Mouse (Mus musculus) intestine, postnatal 0 days (tissue): ENCODE data around the gene Rpl27. TPM values are rescaled to one million over a fixed set of nuclear protein-coding genes. Genes with fewer than 3 reads are reported as not detected.

ENCODE experiments used
- ATAC-seq: fragments of 200-750 bp; cut with Nextera tagmentation; 2 replicates; pipeline ENCODE4 v1.8.0; 2017; ENCODE audit warnings: mild to moderate bottlenecking, moderate TSS enrichment, moderate library complexity
- H3K27ac ChIP-seq: fragments of 300-500 bp; sonication (generic); 2 replicates; pipeline ENCODE4 v1.5.1; 2014; ENCODE audit warnings: mild to moderate bottlenecking, low read depth, low read length, moderate library complexity
- H3K27me3 ChIP-seq: fragments of 300-500 bp; sonication (generic); replicated peaks from 2 replicates; pipeline ENCODE4 v1.6.1; 2014; ENCODE audit warnings: low read length, mixed read lengths; ENCODE audit not compliant: control insufficient read depth, insufficient read depth
- H3K36me3 ChIP-seq: fragments of 300-500 bp; sonication (generic); 2 replicates; pipeline ENCODE4 v1.6.1; 2014; ENCODE audit warnings: mild to moderate bottlenecking, moderate library complexity; ENCODE audit not compliant: control insufficient read depth, insufficient read depth
- H3K4me1 ChIP-seq: fragments of 300-500 bp; sonication (generic); replicated peaks from 2 replicates; pipeline ENCODE4 v1.6.1; 2014; ENCODE audit warnings: antibody characterized with exemption, low read length, mixed read lengths; ENCODE audit not compliant: control insufficient read depth, insufficient read depth
- H3K4me2 ChIP-seq: fragments of 300-500 bp; sonication (generic); replicated peaks from 2 replicates; pipeline ENCODE4 v1.6.1; 2014; ENCODE audit warnings: low read depth, mild to moderate bottlenecking, moderate library complexity
- H3K4me3 ChIP-seq: fragments of 300-500 bp; sonication (generic); 2 replicates; pipeline ENCODE4 v1.5.1; 2014; ENCODE audit warnings: low read depth, low read length
- H3K9ac ChIP-seq: fragments of 300-500 bp; sonication (generic); 2 replicates; pipeline ENCODE4 v1.6.1; 2014; ENCODE audit warnings: mild to moderate bottlenecking, low read depth, low read length
- H3K9me3 ChIP-seq: fragments of 300-500 bp; sonication (generic); 2 replicates; pipeline ENCODE4 v1.6.1; 2016; ENCODE audit warnings: mixed run types; ENCODE audit not compliant: control insufficient read depth
- CTCF ChIP-seq: sonication (generic); IDR thresholded peaks from 2 replicates; pipeline ENCODE4 v1.5.1; 2016; ENCODE audit warnings: low read depth, mild to moderate bottlenecking, control low read depth, antibody characterized with exemption, moderate library complexity
- WGBS: fragments of 180-500 bp; shearing (Covaris S2); extraction: QIAGEN DNeasy Blood & Tissue Kit; methylation state at CpG from one replicate; pipeline ENCODE4 v1.1.7; 2014; 5-methylcytosine and 5-hydroxymethylcytosine counted together
- polyA plus RNA-seq: library from polyadenylated mRNA; unstranded; fragments of >200 nt; fragmentation: Nextera tagmentation; extraction: Ambion mirVana; gene quantifications from 2 replicates; pipeline ENCODE4 v1.2.1, GENCODE M21; 2015

The Rpl27 gene
- polyA plus RNA-seq, 1 experiment from 2014 or later: 240 TPM

- Histone ChIP-seq H3K9me3 (no peaks in the 10 kb centered on the region), H3K4me3 (no peak overlapping the region), H3K4me1 (0 out of 2 replicates have a peak, but pooled peaks cover 5% of the 10 kb centered on the region), H3K4me2 (peak overlapping the region; percentile 51), H3K27ac (peak overlapping the region; percentile 51), H3K36me3 (peaks cover 17% of the 10 kb centered on the region), H3K9ac (no peak overlapping the region), H3K27me3 (no peaks in the 10 kb centered on the region)
- no peak for TF ChIP-seq CTCF
- 49% methylated on average over 10 of the region's 10 CpGs for WGBS
- ATAC-seq: peak; percentile 62
These were observed 10.1 kb downstream of the Rpl27 start for GRCm38 (mm10) chr11:101452093-101452774.

DNA sequence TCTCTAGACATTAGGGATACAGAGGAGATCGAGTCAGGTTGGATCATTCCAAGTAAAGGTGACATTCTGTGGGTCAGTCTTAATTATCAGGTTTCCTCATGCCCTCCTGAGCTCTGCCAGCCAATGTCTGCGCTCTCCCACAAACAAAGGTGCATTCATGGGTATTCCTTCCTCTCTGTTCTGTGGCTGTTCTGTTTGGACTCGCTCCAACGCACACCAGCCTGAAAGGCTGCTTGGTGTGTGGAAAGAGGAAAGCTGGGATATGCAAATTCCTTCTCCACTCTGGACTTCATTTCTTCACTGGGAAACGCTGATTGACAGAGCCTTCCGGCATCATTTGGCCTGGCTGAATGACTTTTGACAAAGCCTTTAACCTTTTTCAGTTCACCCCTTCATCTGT is 12.6 kb downstream of the Rpl27 start:
- WGBS: 62% methylated on average over 6 of the region's 6 CpGs
- Histone ChIP-seq H3K27me3 (no peaks in the 10 kb centered on the region), H3K4me3 (no peak overlapping the region), H3K4me2 (no peak overlapping the region), H3K36me3 (peaks cover 42% of the 10 kb centered on the region), H3K9me3 (no peaks in the 10 kb centered on the region), H3K4me1 (no peaks in the 10 kb centered on the region), H3K27ac (no peak overlapping the region), H3K9ac (no peak overlapping the region)
- no peak for TF ChIP-seq CTCF
- ATAC-seq: no peak

GRCm38 (mm10) chr11:101455627-101456026 is 13.5 kb downstream of the Rpl27 start:
- Histone ChIP-seq H3K4me3 (no peak overlapping the region), H3K36me3 (peaks cover 51% of the 10 kb centered on the region), H3K9me3 (no peaks in the 10 kb centered on the region), H3K9ac (no peak overlapping the region), H3K4me2 (no peak overlapping the region), H3K27ac (no peak overlapping the region), H3K4me1 (no peaks in the 10 kb centered on the region), H3K27me3 (no peaks in the 10 kb centered on the region)
- ATAC-seq: no peak
- no peak for TF ChIP-seq CTCF
- WGBS: 53% methylated on average over 7 of the region's 7 CpGs

GRCm38 (mm10) chr11:101457631-101458030 is 15.5 kb downstream of the Rpl27 start:
- no peak overlapping the region; the same call in 1 of the 2 replicates for H3K27ac ChIP-seq
- H3K36me3 ChIP-seq: peaks cover 68% of the 10 kb centered on the region
- no peaks in the 10 kb centered on the region for H3K27me3 ChIP-seq
- H3K4me1 ChIP-seq: no peaks in the 10 kb centered on the region
- no peak overlapping the region for H3K4me2 ChIP-seq
- 91% methylated on average over 9 of the region's 9 CpGs for WGBS
- TF ChIP-seq CTCF: no peak
- H3K9ac ChIP-seq: no peak overlapping the region
- H3K9me3 ChIP-seq: no peaks in the 10 kb centered on the region
- no peak overlapping the region for H3K4me3 ChIP-seq
- ATAC-seq: no peak

DNA sequence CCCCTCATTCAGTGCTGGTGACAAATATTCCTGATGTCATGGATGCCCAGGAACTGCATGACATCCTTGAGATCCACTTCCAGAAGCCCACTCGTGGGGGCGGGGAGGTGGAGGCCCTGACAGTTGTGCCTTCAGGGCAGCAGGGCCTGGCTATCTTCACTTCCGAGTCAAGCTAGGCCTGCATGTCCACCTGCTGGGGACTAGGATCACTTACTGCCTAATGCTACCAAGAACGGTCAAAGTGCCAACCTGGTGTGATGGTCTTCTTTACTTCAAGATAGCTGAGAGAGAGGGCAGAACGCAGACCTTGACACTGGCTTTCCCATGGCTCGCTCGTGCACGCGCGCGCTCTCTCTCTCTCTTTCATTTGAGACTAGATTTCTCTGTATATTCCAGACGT is 16.1 kb downstream of the Rpl27 start:
- no peaks in the 10 kb centered on the region for H3K27me3 ChIP-seq
- 85% methylated on average over 12 of the region's 12 CpGs for WGBS
- no peak for ATAC-seq

GRCm38 (mm10) chr11:101459716-101460115 is 17.6 kb downstream of the Rpl27 start:
- no peak overlapping the region for H3K4me2 ChIP-seq
- ATAC-seq: no peak
- H3K4me3 ChIP-seq: no peak overlapping the region
- no peak overlapping the region for H3K27ac ChIP-seq
- TF ChIP-seq CTCF: no peak
- no peaks in the 10 kb centered on the region for H3K9me3 ChIP-seq
- no peak overlapping the region for H3K9ac ChIP-seq
- peaks cover 64% of the 10 kb centered on the region for H3K36me3 ChIP-seq
- 68% methylated on average over 6 of the region's 6 CpGs for WGBS
- no peaks in the 10 kb centered on the region for H3K27me3 ChIP-seq
- 0 out of 2 replicates have a peak, but pooled peaks cover 2% of the 10 kb centered on the region for H3K4me1 ChIP-seq

More for the DNA sequence above, 16.1 kb downstream of the Rpl27 start:
- Histone ChIP-seq H3K4me1 (no peaks in the 10 kb centered on the region), H3K4me2 (no peak overlapping the region), H3K36me3 (peaks cover 70% of the 10 kb centered on the region), H3K27ac (no peak overlapping the region; the same call in 1 of the 2 replicates), H3K4me3 (no peak overlapping the region), H3K9me3 (no peaks in the 10 kb centered on the region), H3K9ac (no peak overlapping the region)
- TF ChIP-seq CTCF: no peak
